Mouse (Mus musculus) ovary, adult 10 weeks (tissue): ENCODE data around the gene Pxmp4. TPM values are rescaled to one million over a fixed set of nuclear protein-coding genes. Genes with fewer than 3 reads are reported as not detected.

Experiments used
- polyA plus RNA-seq: library from polyadenylated mRNA; stranded (reverse); fragments of 350-450 nt; fragmentation: Illumina TruSeq; extraction: RNeasy Lipid Tissue Mini Kit (QIAGEN cat#74804); gene quantifications from one replicate; pipeline ENCODE4 v1.2.3, GENCODE M21; 2014

The Pxmp4 gene
- 6.0 TPM for polyA plus RNA-seq

GRCm38 (mm10) chr2:154603638-154604153 lies at the start of gene Pxmp4:
Gene Pxmp4 (minus strand): TSS chr2:154603708.

GRCm38 (mm10) chr2:154651363-154651762 lies 47.9 kb upstream of the Pxmp4 start, which contains the start of gene Chmp4b:
Gene Chmp4b (plus strand): TSS chr2:154651705.

GRCm38 (mm10) chr2:154613118-154614115 lies 9.9 kb upstream of the Pxmp4 start, which contains the start of the genes Zfp341 and 4930519P11Rik:
Gene Zfp341 (plus strand): TSS chr2:154613297.
Gene 4930519P11Rik (minus strand): TSS chr2:154613437.

GRCm38 (mm10) chr2:154569836-154570286 lies 33.6 kb downstream of the Pxmp4 start, which contains the start of gene E2f1:
Gene E2f1 (minus strand): TSS chr2:154569892.

GRCm38 (mm10) chr2:154558264-154559039 lies 45.1 kb downstream of the Pxmp4 start, which contains the start of gene Necab3:
Gene Necab3 (minus strand): TSS chr2:154558890.

GRCm38 (mm10) chr2:154551476-154551875 lies 52.0 kb downstream of the Pxmp4 start, which contains the start of gene Actl10:
Gene Actl10 (plus strand): TSS chr2:154551776.

GRCm38 (mm10) chr2:154546711-154547110 lies 56.8 kb downstream of the Pxmp4 start, which contains the start of gene 1700003F12Rik:
Gene 1700003F12Rik (plus strand): TSS chr2:154547085.

Other genes with a start within 250 kb of the Pxmp4 start
- 8.2 TPM for gene Cdk5rap1, start 230.7 kb downstream of the Pxmp4 start, polyA plus RNA-seq
- not detected for gene Snta1, start 195.6 kb downstream of the Pxmp4 start, polyA plus RNA-seq
- gene Cbfa2t2, start 167.2 kb downstream of the Pxmp4 start, polyA plus RNA-seq = 26.1 TPM
- gene 1700003F12Rik, start 56.6 kb downstream of the Pxmp4 start, polyA plus RNA-seq = not detected
- gene Actl10, start 51.9 kb downstream of the Pxmp4 start, polyA plus RNA-seq = not detected
- gene Necab3, start 44.8 kb downstream of the Pxmp4 start, polyA plus RNA-seq = not detected
- 0.17 TPM for gene E2f1, start 33.8 kb downstream of the Pxmp4 start, polyA plus RNA-seq
- gene Zfp341, start 9.6 kb upstream of the Pxmp4 start, polyA plus RNA-seq = 0.23 TPM
- gene 4930519P11Rik, start 9.7 kb upstream of the Pxmp4 start, polyA plus RNA-seq = not detected
- 73.3 TPM for gene Chmp4b, start 48.0 kb upstream of the Pxmp4 start, polyA plus RNA-seq
- gene Gm14214, start 166.3 kb upstream of the Pxmp4 start, polyA plus RNA-seq = not detected
- gene Raly, start 187.4 kb upstream of the Pxmp4 start, polyA plus RNA-seq = 202 TPM
- not detected for gene a, start 187.7 kb upstream of the Pxmp4 start, polyA plus RNA-seq